Mouse (Mus musculus) brain, embryonic 14.5 days (tissue): ENCODE results near the gene Fam20a. TPM values are rescaled to one million over a fixed set of nuclear protein-coding genes. Genes with fewer than 3 reads are reported as not detected.
"Not testable (repeated sequence)": the region's sequence is repeated elsewhere in the genome, so short reads cannot be mapped to it uniquely, and the experiment has no call there.

ENCODE experiments used
- DNase-seq: peaks from one replicate; pipeline ENCODE4 v3.0.0-alpha.2; 2011; ENCODE audit warnings: low read depth
- CTCF ChIP-seq: fragments of 200-500 bp; IDR thresholded peaks from 2 replicates; pipeline ENCODE4 v1.5.1; 2012; ENCODE audit warnings: inconsistent platforms, mild to moderate bottlenecking, moderate library complexity, borderline replicate concordance; ENCODE audit not compliant: insufficient read depth, insufficient read length; ENCODE audit errors: extremely low read depth
- POLR2A ChIP-seq: fragments of 200-500 bp; IDR thresholded peaks from 2 replicates; pipeline ENCODE4 v1.6.1; 2012; ENCODE audit warnings: mild to moderate bottlenecking, inconsistent platforms, borderline replicate concordance; ENCODE audit not compliant: poor library complexity, insufficient read depth, insufficient read length, severe bottlenecking; ENCODE audit errors: extremely low read depth
- polyA plus RNA-seq: library from polyadenylated mRNA; depleted of rRNA; stranded (reverse); fragments of >200 nt; gene quantifications from 2 replicates; pipeline ENCODE4 v1.2.3, GENCODE M21; 2012

The Fam20a gene
- polyA plus RNA-seq, 1 experiment, result 4.3 TPM

- DNase-seq, result no peak
- no peak for TF ChIP-seq POLR2A
- no peak for TF ChIP-seq CTCF
These were observed 50.7 kb downstream of the Fam20a start for GRCm38 (mm10) chr11:109671136-109672020.

GRCm38 (mm10) chr11:109670026-109670916 is 51.8 kb downstream of the Fam20a start:
- TF ChIP-seq CTCF (peak; percentile 40; the same call in 1 of the 2 replicates), POLR2A (no peak)
- DNase-seq, result peak; percentile 87

GRCm38 (mm10) chr11:109669149-109669708 is 52.9 kb downstream of the Fam20a start:
- no peak for DNase-seq
- TF ChIP-seq POLR2A (no peak), CTCF (no peak)

- no peak for TF ChIP-seq POLR2A
- TF ChIP-seq CTCF, result no peak
- no peak for DNase-seq
These were observed 53.9 kb downstream of the Fam20a start for GRCm38 (mm10) chr11:109668115-109668725.

GRCm38 (mm10) chr11:109667371-109667770 is 54.7 kb downstream of the Fam20a start:
- no peak for TF ChIP-seq POLR2A

GRCm38 (mm10) chr11:109666411-109666810 is 55.7 kb downstream of the Fam20a start:
- TF ChIP-seq CTCF (no peak), POLR2A (no peak)
- DNase-seq, result no peak

More at GRCm38 (mm10) chr11:109667371-109667770, 54.7 kb downstream of the Fam20a start:
- DNase-seq, result no peak

- TF ChIP-seq CTCF (no peak), POLR2A (no peak)
- no peak for DNase-seq
These were observed 56.7 kb downstream of the Fam20a start for GRCm38 (mm10) chr11:109665424-109665823.

- DNase-seq, result no peak
- TF ChIP-seq CTCF (no peak), POLR2A (no peak)
These were observed 57.8 kb downstream of the Fam20a start for GRCm38 (mm10) chr11:109664293-109664692.

- not testable (repeated sequence) for DNase-seq
These were observed 61.6 kb downstream of the Fam20a start for GRCm38 (mm10) chr11:109660526-109660925.

GRCm38 (mm10) chr11:109656232-109656631 is 65.8 kb downstream of the Fam20a start:
- TF ChIP-seq CTCF, result no peak
- no peak for TF ChIP-seq POLR2A
- no peak for DNase-seq

GRCm38 (mm10) chr11:109654581-109654980 is 67.5 kb downstream of the Fam20a start:
- no peak for DNase-seq
- TF ChIP-seq CTCF, result no peak
- TF ChIP-seq POLR2A, result no peak
